Mouse (Mus musculus): ENCODE results near the gene Asgr2. TPM values are rescaled to one million over a fixed set of nuclear protein-coding genes. Genes with fewer than 3 reads are reported as not detected.
"Not testable (repeated sequence)": the region's sequence is repeated elsewhere in the genome, so short reads cannot be mapped to it uniquely, and the experiment has no call there.

Asgr2 gene
- total RNA-seq, 2 experiments from 2014 or later: 0.21 TPM; not detected in 1

GRCm38 (mm10) chr11:70097396-70097795, 5.0 kb downstream of the Asgr2 start:
- no peak for DNase-seq

DNA sequence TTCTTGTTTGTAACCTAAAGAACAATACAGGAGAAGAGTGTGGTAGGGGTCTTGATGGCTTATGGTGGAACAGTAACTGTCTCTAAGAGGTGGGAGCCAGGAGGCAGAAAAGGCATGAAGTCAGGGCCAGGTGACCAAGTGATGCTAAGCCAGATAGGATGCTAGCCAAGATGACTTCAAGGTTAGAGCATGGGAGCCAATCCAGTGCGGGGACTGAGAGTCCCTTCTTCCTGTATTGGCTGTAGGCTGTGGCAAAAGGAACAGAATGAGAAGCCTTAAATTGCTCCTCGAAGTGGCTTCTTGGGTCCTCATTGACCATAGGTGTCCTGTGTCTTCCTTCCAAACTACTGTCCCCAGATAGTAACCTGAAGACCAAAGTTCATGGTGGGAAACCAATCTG, 6.7 kb downstream of the Asgr2 start:
- no peak for DNase-seq

DNA sequence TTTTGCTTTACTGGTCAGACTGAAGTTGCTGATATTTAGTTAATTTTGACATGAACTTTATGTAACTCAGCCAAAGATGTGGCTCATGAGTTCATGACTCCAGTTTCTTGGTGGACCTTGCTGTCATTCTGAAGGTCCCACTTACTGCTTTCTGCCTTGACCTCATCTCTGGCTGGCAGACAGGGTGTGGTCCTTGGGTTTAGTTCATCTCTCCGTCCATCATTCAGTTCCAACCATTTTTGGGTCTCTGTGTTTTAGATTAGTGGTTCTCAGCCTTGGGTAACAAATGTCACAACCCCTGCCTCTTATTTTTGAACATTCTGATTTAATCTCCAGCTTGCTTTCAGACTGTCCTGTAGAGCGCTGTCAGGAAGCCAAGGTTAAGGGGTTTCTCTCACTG, 7.4 kb downstream of the Asgr2 start:
- DNase-seq: no peak

DNA sequence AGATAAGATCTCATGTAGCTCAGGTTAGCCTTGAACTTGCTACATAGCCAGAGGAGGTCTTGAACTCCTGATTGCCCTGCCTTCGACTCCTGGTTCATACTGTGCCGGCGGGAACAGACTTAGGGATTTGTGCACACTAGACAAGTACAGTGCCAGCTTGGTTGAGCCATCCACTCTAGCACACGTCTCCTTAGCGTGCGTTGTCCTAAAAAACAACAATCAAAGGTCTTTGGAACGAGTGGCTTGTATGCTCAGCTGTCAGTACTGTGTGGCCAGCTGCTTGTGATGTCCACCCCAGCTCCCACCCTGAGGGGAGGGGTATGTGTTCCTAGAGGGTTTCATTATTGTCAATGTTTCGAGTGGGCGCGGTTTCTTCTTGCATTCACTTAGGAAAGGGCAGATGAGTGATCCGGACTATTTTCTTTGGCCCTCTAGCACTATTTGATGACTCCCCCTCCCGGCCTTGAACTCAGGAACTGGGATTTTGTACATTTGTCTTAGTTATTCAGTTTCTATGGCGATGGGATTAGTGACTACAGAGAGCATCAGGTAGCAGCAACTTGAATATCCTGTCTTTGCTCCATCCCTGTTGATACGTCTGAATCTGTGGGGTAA, 11.4 kb downstream of the Asgr2 start:
- no peak for DNase-seq

DNA sequence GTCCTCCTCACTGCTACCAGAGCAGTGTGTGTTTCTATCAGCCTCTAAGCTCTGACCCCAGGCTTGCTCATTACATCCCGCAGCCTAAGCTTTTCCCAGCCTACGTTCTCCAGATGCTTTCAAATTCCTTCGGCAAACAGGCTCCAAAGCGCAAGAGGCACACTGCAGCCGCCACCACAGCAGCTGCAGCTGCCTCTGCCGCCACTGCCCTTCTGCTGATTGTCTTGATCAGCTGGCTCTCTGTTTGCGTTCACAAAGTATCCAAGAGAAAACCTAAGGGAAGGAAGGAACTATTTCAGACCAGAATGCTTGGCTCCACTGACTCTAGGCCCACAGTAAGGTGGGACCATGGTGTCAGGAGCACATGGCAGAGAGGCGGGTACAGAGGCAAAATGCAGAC, 14.6 kb downstream of the Asgr2 start:
- DNase-seq: no peak

- DNase-seq: peak in 1 of 2 experiments; percentile 36
Measured at GRCm38 (mm10) chr11:70110146-70110545, 17.7 kb downstream of the Asgr2 start.

- peak; percentile 24 to 58 for DNase-seq
Measured at GRCm38 (mm10) chr11:70114562-70114961, 22.1 kb downstream of the Asgr2 start.

GRCm38 (mm10) chr11:70115901-70116300, 23.5 kb downstream of the Asgr2 start:
- DNase-seq: no peak

- DNase-seq: peak; percentile 32 to 71
Measured at GRCm38 (mm10) chr11:70129926-70130379, 37.5 kb downstream of the Asgr2 start, which contains the start of gene Mgl2. Mgl2 (plus strand) TSS chr11:70130329.

DNA sequence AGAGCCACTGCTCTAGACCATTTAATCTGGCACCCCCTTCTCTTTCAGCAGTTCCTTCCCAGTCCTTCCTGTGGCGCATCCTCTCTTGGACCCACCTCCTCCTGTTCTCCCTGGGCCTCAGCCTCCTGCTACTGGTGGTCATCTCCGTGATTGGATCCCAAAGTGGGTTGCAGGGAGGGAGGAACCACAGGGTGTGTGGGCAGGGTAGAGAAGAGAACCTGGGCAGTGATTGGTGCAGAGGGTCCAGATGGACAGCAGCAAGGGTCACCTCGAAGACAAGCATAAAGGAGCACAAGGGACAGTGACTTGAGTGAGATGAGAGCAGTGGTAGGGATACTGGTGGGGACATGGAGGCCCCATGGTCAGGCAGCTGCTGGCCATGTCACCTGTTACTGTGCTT, 42.6 kb downstream of the Asgr2 start:
- not testable (repeated sequence) for DNase-seq

DNA sequence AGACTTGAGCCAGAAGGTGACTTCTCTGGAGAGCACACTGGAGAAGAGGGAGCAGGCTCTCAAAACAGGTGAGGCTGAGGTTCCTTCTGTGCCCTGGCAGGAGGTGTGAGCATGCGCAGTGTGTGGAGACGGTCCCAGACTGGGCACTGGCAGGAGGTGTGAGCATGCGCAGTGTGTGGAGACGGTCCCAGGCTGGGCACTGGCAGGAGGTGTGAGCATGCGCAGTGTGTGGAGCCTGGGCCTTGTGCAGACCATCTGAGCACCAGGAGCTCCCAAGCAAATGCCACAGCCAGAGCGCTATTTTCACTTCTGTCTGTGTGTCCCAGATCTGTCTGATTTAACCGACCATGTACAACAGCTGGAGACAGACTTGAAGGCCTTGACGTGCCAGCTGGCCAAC, 43.5 kb downstream of the Asgr2 start:
- DNase-seq: not testable (repeated sequence)

DNA sequence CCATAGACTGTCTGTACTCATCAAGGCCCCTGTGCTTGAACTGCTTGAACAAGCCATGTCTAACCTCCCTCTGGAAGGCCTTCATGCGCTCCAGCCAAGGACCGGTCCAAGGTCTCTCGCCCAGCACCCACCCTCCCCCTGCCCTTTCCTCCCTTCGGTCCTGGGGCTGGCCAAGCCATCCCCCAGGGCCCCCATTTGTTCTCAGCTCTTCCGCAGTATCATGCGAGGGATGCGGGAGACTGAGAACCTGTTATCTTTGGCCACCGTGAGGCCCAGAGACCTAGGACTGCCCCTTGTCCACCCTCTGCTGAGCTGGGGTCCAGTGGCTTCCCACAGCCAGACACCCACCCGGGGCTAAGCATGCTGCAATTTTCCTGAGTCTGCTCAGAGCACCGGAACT, 46.7 kb downstream of the Asgr2 start:
- DNase-seq: no peak

DNA sequence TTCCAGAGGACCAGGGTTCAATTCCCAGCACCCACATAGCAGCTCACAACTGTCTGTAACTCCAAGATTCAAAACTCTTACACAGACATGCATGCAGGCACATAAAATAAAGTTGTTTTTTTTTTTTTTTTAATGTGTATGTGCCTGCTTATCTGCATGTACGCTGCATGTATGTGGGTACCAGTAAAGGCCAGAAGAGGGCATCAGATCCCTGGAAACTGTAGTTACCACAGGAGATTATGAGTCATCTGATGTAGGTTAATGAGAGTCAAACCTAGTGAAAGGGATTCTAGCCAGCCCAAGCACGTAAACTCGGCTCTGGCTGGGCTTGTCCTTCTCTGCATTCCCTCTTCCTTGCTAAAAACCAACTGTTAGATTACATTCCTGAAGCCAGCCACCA, 58.6 kb downstream of the Asgr2 start:
- DNase-seq: no peak

Other genes with a start within 250 kb of the Asgr2 start
- gene Plscr3, start 246.3 kb upstream of the Asgr2 start, total RNA-seq (2021): 10 to 100 TPM; 19.6 to 21.4 TPM
- gene Tnk1, start 233.9 kb upstream of the Asgr2 start, total RNA-seq (2021): not detected
- not detected for gene Tmem95, start 214.6 kb upstream of the Asgr2 start, total RNA-seq (2021)
- 1 to 10 TPM; 2.0 to 2.5 TPM for gene Kctd11, start 211.2 kb upstream of the Asgr2 start, total RNA-seq (2021)
- 1 to 10 TPM in 1 of 2 experiments, under 1 TPM in 1; 0.72 to 4.4 TPM for gene Acap1, start 197.1 kb upstream of the Asgr2 start, total RNA-seq (2021)
- gene 2810408A11Rik, start 191.7 kb upstream of the Asgr2 start, total RNA-seq (2021): under 1 TPM in 1 of 2 experiments, not detected in 1; 0.41 TPM
- 10 to 100 TPM; 42.1 to 48.0 TPM for gene Neurl4, start 191.6 kb upstream of the Asgr2 start, total RNA-seq (2021)
- gene Gps2, start 178.8 kb upstream of the Asgr2 start, total RNA-seq (2021): 10 to 100 TPM; 26.2 to 27.5 TPM
- gene Eif5a, start 170.7 kb upstream of the Asgr2 start, total RNA-seq (2021): 100 to 1,000 TPM; 415 to 425 TPM
- 10 to 100 TPM; 14.6 to 23.1 TPM for gene Ybx2, start 156.8 kb upstream of the Asgr2 start, total RNA-seq (2021)
- gene Slc2a4, start 144.5 kb upstream of the Asgr2 start, total RNA-seq (2021): 100 to 1,000 TPM; 402 to 439 TPM
- gene Cldn7, start 127.9 kb upstream of the Asgr2 start, total RNA-seq (2021): 1 to 10 TPM in 1 of 2 experiments, not detected in 1; 1.3 TPM
- gene Ctdnep1, start 111.5 kb upstream of the Asgr2 start, total RNA-seq (2021): 100 to 1,000 TPM; 130 to 144 TPM
- gene Elp5, start 110.1 kb upstream of the Asgr2 start, total RNA-seq (2021): 10 to 100 TPM; 46.2 to 53.1 TPM
- 100 to 1,000 TPM; 285 to 320 TPM for gene Gabarap, start 101.5 kb upstream of the Asgr2 start, total RNA-seq (2021)
- 10 to 100 TPM; 18.4 to 19.7 TPM for gene Phf23, start 96.9 kb upstream of the Asgr2 start, total RNA-seq (2021)
- 1 to 10 TPM; 3.4 to 4.8 TPM for gene Dvl2, start 92.0 kb upstream of the Asgr2 start, total RNA-seq (2021)
- 1,000 to 10,000 TPM; 1,326 to 1,372 TPM for gene Acadvl, start 77.2 kb upstream of the Asgr2 start, total RNA-seq (2021)
- 1 to 10 TPM; 5.9 to 6.8 TPM for gene Dlg4, start 75.7 kb upstream of the Asgr2 start, total RNA-seq (2021)
- not detected for gene Asgr1, start 38.6 kb upstream of the Asgr2 start, total RNA-seq (2021)
- 1 to 10 TPM; 3.5 to 5.1 TPM for gene Mgl2, start 37.7 kb downstream of the Asgr2 start, total RNA-seq (2021)
- gene Clec10a, start 63.6 kb downstream of the Asgr2 start, total RNA-seq (2021): 1 to 10 TPM; 3.1 to 3.5 TPM
- gene Slc16a11, start 120.1 kb downstream of the Asgr2 start, total RNA-seq (2021): 1 to 10 TPM in 1 of 2 experiments, under 1 TPM in 1; 0.65 to 2.2 TPM
- gene Slc16a13, start 128.4 kb downstream of the Asgr2 start, total RNA-seq (2021): 1 to 10 TPM; 2.1 to 2.9 TPM
- gene Bcl6b, start 137.2 kb downstream of the Asgr2 start, total RNA-seq (2021): 10 to 100 TPM in 1 of 2 experiments, 1 to 10 TPM in 1; 5.5 to 15.5 TPM
- gene 0610010K14Rik, start 145.3 kb downstream of the Asgr2 start, total RNA-seq (2021): 10 to 100 TPM; 29.1 to 30.6 TPM
- 1 to 10 TPM; 2.7 TPM for gene Gm21988, start 147.2 kb downstream of the Asgr2 start, total RNA-seq (2021)
- gene Rnasek, start 147.2 kb downstream of the Asgr2 start, total RNA-seq (2021): 100 to 1,000 TPM in 1 of 2 experiments, 10 to 100 TPM in 1; 97.8 to 102 TPM
- gene Alox12, start 162.7 kb downstream of the Asgr2 start, total RNA-seq (2021): 1 to 10 TPM; 1.6 to 1.9 TPM
- gene Alox12e, start 230.0 kb downstream of the Asgr2 start, total RNA-seq (2021): not detected